Mouse (Mus musculus) bone marrow, adult 2 months (tissue): ENCODE results near the gene Ercc2.

ENCODE experiments used
- CTCF ChIP-seq: fragments of 200-500 bp; IDR thresholded peaks from 2 replicates; pipeline ENCODE4 v1.5.1; 2011; ENCODE audit warnings: low read length, control low read depth; ENCODE audit not compliant: control insufficient read depth, insufficient read depth
- POLR2A ChIP-seq: fragments of 200-500 bp; IDR thresholded peaks from 2 replicates; pipeline ENCODE4 v1.6.1; 2011; ENCODE audit warnings: low read depth, mild to moderate bottlenecking, control low read depth, low read length, borderline replicate concordance; ENCODE audit not compliant: control insufficient read depth

- no peak for TF ChIP-seq POLR2A
- TF ChIP-seq CTCF = no peak
Observed at GRCm38 (mm10) chr7:19388699-19389413, 7.0 kb downstream of the Ercc2 start.
